Mouse (Mus musculus) gastrocnemius, postnatal 25 days (tissue): Measurements from ENCODE around the gene Naaladl2. TPM values are rescaled to one million over a fixed set of nuclear protein-coding genes. Genes with fewer than 3 reads are reported as not detected.

Experiments used
- DNase-seq: peaks from one replicate; pipeline ENCODE4 v3.0.0; 2022
- total RNA-seq, 2 experiments: library from RNA; stranded (reverse); gene quantifications; 1 replicate in 1 of 2; 2 replicates in 1 of 2; pipeline ENCODE4 v1.2.3; 2021

Gene Naaladl2
- total RNA-seq, 2 experiments from 2014 or later = 0.43 to 0.78 TPM

DNA sequence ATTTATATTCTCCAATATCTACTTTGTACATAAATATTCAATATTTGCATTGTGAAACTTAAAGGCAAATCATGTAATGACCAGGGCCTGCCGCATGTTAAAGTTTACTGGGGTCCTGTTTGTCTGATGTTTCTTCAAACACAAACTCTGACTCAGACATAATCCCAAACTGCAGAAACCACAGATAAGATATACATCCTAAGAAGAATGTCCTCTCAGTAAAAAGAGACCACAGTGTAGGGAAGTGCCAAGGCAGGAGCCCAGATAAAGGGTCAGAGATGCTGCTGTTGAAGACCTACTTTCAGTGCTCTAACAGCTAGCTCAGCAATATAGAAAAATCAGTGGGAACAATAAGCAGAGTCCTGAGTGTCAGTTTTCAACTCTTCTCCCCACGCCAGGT, 201.9 kb downstream of the Naaladl2 start:
- no peak for DNase-seq

DNA sequence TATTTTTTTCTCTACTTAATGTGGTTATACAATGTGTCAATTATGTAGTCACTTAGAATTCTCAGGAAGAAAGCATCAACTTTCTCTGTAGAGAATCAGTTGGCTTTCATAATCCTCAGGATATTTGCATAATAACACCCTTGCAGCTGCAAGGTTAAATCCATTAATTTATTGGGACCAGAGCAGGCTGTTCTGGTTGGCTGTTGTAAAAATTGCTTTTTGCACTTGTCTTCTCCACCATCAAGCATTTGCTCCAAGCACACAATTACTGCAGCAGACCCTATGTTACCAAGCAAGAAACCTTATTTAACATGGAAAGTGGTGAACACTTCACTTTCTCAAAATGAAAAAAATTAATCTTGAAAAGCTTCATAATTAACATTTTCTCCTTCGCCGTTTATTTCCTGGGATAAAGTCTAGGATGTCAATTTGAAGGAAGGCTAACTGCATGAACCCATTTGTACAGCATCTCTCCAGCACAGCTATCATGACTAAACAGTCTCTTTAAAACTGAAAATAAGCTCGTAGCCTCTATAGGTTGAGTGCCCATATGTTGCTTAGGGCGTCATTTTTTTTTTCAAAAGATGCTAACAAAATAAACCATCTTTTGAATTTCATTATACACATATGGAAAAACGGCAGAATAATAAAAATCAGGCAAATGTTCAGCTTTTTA, 205.4 kb downstream of the Naaladl2 start:
- no peak for DNase-seq

DNA sequence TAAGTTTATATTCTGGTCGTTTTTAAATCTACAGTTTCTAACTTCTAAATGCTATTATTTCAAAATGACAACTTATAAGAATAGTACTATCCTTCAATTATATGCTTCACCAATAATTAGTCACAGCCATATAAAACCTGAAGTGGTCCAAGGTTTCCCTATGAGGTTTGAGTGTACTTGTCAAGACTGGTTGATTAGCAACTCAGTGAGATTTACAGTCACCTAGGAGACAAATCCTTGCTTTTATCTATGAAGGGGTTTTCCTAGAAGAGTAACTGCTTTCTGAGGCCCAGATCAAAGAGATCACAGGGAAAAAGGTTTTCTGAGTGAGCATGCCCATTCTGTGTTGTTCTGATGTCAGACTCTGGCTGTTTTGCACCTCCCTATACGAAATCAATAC, 222.2 kb downstream of the Naaladl2 start:
- no peak for DNase-seq

DNA sequence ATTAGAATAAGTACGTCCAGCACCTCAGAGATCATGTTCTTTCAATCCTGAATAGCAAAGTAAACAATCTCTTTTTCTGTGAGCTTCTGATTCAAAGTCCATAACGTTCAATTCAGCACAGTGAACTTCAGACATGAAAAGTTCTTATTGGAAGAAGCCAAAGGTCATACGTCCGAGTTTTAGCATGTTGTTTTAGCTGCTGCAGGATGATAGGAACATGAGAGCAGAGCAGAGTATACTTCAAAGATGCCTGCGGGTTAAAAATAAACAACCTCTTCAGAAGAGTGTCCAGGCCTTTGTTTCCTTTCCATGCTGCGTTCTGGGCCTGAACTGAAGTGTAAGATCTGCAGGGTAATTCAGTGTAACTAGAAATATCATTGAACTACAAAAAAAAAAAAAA, 222.7 kb downstream of the Naaladl2 start:
- DNase-seq = no peak

DNA sequence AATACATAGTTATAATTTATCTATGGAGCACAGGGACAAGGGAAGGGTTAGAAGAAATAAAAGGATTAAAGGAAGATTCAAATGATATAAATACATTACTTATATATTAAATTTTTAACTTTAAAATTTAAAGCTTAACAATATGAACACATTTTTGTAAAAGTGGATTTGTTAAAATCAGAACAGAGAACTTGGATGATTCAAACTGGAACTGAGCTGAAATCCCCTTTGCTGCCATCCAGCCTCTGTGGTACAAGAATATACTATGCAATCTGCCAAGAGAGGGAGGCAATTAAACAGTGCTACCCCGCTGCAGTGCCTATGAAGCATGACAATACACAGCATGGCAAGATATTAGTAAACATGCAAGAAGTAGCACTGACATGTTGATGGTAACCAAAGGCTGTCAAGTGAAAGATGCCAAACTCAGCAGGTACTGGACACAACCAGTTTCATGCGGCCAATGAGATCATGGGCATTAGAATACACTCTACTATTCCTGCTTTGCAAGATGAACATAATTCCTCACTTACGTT, 238.6 kb downstream of the Naaladl2 start:
- DNase-seq = no peak

DNA sequence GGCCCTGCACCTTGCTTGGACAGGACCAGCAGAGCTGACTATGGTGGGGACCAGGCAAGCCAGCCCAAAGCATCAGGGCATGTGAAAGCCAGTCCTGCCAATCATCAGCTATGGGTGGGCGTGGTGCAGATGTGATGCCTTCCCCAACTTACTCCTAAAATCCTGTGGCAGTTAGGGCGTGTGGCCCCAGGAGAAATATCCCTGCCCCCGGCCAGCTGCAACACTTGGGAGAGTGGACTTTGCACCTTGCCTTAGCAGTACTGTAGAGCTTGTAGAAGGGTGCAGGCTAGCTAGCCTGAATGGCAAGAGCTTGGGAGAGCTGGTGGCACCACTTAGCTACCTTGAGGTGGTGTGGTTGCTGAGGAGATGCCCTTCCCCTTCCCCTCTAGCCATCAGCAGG, 255.3 kb downstream of the Naaladl2 start:
- no peak for DNase-seq

DNA sequence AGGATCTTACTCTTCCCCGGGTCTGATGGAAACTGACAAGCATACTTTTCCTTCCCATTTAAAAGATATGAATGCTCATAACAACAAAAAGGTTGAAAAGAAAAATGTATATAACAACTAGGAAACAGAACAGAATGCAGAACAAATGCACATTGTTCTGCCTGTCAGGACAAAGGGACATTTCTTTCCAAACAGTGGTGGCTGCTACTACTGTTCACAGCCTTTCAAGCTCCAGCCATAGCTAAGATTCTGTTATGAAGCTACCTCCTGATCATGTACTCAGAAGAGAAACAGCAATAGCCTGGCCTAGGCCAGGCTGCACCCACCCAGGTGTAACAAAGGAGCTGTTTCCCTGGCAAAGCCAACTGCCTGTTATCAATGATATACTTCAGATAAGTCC, 271.8 kb downstream of the Naaladl2 start:
- DNase-seq = no peak

DNA sequence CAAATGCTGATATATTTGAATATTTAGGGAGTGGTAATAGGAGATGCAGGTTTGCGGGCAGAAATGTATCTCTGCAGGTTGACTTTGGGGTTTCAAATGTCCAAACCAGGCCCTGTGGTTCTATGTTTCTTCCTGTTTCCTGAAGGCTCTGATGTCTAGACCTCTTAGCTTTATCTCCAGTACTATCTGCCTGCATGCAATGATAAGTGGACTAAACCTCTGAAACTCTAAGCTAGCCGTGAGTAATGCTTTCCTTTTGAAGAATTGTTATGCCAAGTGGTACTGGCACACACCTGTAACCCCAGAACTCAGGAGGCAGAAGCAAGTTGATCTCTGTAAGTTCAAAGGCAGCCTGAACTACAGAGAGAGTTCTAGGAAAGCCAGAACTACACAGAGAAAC, 291.1 kb downstream of the Naaladl2 start:
- DNase-seq = no peak

DNA sequence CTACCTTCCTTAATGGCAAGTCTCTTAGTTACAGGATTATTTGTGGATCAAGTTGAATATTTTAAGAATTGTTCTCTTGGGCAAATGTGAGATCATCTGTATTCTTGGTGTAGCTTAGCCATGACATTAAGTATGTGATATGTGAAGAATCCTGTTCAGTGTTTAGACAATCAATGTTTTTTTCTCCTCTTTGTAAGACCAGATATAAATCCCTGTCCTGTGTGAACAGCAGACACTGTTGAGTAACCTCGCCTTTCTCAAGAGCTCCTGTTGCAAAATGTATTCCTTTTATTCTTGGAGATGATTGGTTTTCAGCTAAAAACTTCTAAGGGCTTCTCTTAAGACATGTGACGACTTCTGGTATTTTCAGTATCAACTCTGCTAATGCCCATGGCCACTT, 347.3 kb downstream of the Naaladl2 start:
- no peak for DNase-seq

DNA sequence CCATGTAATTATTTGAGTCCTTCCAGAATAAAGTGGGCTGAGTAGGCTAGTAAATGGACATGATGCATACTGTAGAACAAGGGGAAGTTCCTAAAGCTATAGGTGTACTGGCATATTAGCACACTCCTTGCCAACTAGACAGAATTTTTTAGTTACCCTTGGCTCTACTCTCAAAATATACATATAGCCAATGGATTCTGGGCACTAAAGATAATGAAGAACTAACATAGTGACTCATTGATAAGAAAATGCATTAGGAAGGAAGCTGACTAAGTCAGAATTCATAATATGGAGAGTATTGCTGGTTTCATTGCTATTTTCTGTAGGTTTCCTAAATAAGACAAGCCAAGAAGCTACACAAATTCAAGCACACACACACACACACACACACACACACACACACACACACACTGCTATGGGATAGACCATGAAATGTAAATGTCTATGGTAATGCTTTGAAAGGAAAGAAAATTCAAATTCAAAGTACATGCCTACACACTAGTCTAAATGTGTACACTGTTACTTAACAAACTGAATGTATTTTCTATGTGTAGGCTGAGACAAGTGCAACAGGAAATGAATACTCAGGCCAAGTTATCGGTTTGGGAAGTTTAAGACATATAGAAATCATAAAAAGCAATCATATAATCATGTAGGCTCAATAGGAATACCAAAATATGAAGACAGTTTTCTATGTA, 356.5 kb downstream of the Naaladl2 start:
- no peak for DNase-seq

DNA sequence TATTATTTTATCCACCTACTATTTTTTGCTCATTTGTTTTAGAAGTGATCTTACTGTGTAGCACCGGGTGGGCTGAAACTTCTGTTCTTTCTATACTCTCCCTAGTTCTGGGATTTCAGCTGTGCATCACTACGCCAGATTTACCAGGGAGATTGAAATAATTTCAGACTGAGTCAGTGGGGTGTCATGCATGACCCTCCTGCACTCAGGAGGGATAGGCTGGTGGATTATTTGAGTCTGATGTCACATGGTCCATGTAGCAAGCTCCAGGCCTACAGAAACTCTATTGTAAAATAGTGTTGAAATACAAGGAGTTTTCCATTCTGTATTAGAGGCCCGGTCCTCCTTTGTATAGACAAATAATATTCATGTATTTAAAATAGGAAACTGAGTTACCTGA, 360.0 kb downstream of the Naaladl2 start:
- DNase-seq = no peak

DNA sequence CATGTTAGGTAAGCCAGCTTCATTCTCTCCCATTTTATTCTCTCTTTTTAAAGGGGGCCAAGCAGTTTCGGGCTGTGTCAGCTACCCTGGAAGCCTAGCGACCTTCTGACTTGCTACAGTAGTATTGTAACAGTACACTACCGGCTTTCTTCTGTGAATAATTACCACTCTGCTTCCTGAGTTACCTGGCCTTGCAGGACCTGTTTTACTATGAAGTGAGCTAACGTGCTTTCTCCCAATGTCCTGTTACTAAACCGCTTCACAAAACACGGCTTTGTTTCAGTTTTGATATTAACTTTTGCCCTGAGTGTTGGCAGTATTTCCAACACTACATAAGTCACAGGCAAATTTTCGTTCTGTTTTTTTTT, 360.6 kb downstream of the Naaladl2 start:
- DNase-seq = no peak

DNA sequence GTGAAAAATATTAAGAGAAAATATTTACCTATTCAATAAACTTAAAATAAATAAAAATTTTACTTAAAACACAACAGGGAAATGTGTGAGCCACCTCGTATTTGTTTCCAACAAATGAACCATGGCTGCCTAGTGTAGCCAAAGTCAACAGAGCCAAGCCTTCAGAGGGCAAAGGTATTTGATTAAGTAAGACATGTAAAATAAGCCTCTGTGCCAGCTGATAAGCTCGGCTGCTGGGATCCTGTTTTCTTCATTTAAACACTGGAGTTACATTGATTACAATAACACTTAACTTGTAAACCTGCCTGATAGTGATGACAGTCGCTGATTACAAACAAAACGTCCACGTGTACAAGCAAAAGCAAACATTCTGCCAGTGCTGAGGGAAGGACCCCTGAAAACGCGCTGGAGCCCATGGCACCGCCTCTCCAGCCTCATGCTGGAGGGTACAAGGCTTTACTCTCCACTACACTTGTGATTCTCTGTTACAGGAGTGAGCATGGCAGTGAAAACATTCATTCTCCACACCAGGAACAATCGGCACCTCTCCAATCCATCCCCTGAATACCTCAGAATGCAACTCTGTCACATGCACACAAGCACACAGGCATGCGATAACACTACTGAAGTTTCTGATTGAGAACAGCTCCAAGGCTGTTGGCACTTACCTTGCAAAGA, 361.1 kb downstream of the Naaladl2 start:
- no peak for DNase-seq

DNA sequence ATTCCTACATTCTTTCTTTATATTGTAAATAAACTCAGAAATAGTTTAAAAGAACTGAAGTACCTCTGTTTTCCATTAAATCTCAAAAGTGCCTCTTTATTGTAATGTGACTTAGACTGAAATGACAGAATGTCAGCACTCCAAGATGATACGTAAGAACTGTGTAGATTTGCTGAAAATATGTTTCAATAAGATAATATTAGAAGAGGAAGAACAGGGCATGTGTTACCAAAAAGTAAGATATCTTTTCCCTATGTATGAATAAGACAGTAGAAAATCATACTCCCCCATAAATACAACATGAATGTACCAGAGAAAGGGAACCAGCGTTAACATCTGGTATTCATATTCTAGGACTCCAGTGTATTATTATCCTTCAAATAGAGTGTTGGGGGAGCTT, 362.4 kb downstream of the Naaladl2 start:
- no peak for DNase-seq

DNA sequence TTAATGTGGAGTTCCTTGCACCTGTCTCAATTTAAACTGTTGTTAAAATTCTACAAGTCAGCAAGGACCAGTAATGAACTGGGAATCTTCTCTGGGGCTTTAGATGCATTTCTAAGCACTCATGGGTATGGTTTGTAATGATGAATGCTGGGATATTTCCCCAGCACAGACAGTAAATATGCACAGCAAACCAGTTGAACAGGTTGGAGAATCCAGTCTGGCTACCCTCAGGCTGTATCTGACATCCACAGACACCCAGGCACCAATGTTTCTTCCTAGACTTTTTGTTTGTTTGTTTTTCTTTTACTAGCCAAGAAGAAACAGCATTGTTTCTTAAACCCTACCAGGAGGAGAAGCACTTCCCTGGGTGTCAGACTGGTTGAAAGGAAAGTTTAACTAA, 365.6 kb downstream of the Naaladl2 start:
- DNase-seq = no peak

DNA sequence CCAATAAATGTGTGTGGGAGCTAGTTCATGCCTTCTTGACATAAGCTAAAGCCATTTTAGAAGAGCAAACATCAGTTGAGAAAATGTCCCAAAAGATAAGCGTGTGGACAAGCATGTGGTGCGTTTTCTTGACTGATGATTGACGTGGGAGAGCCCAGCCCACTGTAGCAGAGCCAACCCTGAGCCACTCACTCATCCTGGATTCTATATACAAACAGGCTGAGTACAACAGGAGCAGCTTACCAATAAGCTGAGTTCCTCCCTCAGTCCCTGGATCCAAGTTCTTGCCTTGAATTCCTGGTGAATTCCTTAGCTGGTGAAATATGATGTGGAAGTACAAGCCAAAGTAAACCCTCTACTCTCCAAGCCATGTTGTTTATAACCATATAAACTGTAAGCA, 395.0 kb downstream of the Naaladl2 start:
- DNase-seq = no peak

DNA sequence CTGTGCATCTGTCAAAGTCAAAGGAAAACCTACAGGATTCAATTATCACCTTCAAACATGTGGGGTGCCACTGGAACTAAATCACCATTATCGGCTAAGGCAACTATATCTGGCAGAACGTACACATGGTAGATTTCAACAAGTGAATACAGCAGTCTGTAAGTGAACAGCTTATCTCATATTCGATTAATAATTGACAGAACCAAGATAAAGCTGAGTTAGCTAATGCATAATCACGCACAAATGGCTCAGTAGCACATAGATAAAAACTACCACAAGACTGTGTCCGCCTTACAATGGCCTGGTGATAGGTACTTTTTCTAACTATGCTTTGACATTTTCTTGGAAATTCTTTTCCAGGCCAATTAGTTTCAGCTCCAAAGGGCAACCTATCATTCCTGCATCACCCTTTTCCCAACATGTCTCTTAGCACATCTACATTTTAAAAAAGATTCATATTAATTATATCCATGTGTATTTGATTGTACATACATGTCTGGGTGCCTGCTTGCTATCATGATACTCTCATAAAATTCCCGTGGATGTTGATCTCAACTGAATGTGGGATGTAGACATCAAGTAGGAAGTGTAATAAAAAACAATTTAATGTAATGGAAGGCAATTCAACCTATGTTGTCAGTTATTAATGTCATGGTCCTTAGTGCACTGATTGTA, 396.7 kb downstream of the Naaladl2 start:
- DNase-seq = no peak

DNA sequence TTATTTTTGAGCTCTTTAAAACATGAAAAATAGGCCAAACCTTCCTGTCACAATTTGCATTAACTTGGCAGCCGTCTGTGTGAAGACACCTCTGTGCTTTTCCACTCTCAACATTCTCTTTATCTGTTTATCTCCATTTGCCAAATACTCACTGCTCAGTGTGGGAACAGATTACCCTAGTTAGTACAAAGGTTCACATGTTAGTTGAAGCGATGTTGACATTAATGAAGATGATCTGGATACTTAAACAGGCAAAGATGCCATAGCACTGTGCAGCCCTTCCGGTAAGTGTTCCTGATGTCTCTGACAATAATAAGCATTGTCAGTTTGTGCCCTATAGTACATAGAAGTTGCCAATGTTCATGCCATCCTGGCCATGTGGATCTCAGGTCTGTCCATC, 400.1 kb downstream of the Naaladl2 start:
- no peak for DNase-seq

DNA sequence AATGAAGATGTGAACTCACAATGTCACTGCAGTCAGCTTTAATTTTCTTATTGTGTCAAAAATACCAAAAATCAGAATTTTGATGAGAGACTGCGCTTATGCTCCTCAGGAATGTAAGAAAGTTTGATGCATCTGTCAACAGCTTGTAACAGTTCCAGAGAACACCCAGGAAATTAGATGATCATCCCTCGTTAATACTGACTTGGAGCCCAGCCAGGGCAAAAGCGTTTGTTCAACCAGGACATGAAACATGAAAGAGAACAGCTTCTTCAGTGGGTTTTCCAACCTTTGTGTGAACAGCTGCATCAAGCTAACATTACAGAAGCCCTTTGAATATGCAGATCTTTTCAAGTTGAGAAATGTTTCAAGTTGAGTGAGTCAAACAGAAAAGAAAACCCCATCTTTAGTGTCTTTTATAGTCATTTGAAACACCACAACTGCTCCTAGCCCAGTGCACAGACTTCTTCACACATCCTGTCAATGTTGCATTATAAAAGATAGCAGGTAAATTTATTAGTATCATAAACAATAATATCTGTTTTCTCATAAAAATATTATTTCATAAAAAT, 424.8 kb downstream of the Naaladl2 start:
- no peak for DNase-seq

DNA sequence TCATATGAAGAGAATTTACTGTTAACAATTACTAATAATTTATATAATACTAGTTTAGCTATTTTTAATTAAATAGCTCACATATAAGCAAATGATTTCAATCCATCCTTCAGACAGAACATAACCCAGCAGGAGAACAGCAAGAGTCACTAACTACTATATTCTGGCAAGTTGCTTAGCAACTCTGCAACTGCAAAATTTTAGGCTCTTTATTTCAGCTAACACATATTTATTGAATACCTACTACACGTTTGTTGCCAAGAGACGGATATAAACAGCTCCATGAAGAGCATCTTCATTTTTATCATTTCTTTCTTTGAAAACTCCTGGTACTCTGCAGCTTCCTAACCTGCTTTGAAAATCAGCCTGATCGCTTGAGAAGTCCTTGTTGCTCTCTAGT, 429.3 kb downstream of the Naaladl2 start:
- DNase-seq = no peak

DNA sequence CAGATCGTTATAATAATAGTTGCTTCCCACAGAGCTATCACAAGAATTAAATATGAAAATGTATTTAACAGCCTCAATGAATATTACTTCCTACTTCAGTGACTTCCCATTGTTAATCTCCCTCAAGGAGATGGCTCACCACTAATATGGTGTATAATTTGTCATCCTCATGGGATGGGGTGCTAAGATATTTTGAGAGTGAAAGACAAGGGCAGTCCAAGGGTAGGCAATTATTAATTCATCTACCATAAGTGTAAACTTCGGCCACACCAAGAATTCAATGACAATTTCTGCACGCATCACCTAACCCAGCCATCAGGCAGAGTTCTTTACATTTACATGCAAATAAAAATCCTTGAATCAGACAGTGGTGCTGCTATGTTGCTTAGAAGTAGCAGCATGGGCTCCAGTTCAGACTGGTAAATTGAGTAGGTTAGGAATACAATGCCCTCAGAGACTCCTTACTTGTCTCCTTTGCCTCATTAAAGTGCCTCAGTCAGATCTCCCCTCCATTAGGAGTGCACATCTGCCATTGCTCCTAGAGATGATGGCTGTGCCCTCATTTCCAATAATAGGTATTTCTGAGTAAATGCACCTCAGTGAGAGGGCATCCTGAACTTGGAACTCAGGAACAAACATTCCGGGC, 438.2 kb downstream of the Naaladl2 start:
- no peak for DNase-seq
